Mouse (Mus musculus): ENCODE data around the gene Adamts15. TPM values are rescaled to one million over a fixed set of nuclear protein-coding genes. Genes with fewer than 3 reads are reported as not detected.

Gene Adamts15
- total RNA-seq, 2 experiments from 2014 or later, result 3.1 to 4.4 TPM

DNA sequence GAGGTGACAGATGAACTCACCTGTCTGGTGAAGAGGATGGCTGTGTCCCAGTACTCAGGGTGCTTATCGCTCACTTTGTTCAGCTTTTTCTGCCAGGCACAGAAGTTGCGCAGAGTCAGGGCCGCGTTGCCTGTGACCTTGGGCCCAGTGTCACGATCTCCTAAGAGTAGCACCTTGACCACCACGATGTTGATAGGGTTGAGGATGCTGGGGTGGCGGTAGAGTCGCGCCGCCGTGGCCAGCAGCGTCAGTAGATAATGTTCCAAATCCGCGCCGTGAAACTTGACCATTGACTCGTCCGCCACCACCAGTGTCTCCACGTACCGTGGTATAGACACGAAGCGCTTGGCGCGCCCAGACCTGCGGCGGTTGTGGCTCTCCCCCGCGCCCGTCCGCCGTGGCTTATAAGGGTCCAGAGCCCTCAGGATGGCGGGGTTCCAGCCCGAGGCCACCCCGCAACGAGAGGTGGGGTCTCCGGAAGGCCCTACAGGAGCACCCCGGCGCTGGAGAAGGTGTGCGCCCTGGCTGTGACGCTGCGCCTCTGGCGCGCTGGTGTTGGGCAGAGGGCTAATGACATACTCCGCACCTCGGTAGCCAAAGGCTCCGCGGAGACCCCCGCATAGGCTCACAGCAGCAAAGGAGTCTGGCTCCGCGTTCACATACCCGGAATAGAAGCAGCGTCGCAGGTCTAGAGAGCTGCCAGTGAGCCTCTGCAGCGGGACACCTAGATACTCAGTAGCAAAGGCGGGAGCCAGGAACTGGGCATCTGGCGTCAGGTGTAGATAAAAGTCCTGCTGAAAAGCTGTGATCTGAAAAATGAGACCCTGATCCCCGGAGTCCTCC is 770 bp downstream of the Adamts15 start:
- no peak for DNase-seq (ENCODE audit: low spot score in 2 of 2)

DNA sequence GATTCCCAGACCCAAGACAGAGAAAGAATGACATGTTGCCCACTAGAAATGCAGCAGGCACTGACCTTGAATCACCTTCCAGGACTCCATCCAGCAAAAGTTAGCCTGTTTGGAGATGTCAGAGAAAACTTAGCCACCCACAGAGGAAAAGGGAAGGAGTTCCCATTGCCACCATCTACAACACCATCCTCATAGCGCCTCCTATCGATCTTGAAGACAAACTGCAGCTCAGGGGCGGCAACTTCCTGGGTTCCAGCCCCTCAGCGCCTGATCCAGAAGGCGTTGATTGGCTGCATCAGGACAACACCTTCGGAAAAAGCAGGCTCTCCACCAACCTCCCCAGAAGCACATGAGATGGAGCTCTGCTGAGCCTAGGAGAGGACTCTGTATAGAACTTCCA is 1.5 kb downstream of the Adamts15 start:
- no peak for DNase-seq (ENCODE audit: low spot score in 2 of 2)

DNA sequence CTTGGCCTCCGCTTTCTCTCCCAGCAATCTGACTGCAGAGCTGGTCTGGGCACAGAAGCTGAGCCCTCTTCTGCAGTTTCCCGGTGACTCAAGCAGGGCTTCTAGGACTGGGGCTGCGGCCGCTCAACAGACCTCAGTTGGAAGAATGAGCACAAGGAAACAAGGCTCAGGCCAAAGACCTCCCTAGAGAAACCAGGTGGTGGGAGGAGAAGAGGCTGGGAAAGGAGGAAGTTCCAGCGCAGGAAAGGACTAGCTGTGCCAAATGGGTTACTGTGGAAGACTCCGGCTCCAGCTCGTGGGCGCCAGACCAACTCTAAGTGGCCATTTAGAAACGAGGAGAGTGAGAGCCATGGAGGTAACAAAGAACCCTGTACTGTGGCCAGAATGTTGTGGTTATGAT is 2.6 kb downstream of the Adamts15 start:
- no peak for DNase-seq (ENCODE audit: low spot score in 2 of 2)

DNA sequence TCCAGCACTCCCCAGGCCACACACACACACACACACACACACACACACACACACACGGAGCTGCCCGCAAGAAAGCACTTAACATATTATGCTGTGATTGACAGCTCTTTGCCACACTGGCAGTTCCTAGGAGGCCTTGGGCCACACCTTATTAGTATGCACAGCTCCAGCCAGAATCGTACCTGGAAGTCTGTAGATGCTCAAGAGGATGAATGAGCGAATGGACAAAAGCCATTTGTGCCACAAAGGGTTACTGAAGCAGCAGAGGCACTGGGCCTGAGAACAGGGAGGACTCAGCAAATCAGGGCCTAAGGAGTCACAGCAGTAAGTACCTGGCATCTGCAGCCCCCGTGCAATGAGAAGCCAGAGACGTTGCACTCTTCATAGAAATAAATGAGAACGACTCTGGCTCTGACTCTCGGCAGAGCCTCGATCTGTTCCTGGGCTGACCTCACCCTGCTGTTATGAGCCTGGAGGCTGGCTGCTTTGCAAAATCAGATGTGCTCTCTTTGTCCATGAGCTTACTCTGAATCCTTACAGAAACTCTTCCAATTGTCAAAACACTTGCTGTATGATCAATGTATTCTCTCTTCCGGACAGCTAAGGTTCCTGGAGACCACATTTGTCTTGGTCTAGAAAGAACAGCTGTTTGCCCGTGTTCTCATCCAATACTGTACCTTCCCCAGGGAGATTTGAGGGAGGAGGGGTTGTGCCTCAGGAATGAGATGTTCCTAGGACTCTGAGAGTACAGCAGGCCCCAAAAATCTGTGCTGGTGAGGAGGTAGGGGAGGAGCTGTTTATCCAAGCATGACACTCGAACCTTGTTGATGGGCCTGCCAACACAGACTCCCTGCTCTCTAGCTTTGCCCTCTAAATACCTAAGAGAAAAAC is 3.5 kb downstream of the Adamts15 start:
- no peak for DNase-seq (ENCODE audit: low spot score in 2 of 2)

DNA sequence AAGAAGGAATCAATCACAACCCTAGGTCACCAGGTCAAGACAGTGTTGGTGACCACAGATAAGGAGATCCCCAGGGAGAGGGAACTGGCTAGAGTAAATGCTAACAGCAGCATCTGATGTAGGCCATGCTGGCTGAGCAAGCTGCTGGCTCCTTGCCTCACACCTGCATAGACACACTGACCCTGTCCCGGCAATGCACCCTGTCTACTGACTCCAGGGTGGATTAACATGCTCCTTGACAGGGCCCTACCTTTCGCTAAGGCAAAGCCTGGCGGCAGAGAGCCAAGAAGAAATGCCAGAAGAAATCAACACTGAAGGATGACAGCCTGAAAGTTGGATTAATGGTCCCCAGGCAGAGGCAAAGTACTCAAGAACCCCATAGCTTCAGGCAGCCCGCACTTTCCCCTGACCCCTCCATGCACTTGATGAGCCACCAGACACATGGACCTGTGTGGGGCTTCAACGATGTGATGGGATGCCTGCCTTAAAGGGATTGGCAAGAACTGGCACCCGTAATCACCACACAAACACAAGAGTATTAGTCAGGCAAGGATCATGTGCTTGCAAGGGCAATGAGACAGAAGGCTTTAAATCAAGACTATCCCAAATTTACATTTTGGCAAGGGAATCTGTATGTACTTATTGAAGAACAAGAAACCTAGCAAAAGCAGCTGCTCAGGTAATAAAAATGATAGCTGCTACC is 5.8 kb downstream of the Adamts15 start:
- no peak for DNase-seq (ENCODE audit: low spot score in 2 of 2)

DNA sequence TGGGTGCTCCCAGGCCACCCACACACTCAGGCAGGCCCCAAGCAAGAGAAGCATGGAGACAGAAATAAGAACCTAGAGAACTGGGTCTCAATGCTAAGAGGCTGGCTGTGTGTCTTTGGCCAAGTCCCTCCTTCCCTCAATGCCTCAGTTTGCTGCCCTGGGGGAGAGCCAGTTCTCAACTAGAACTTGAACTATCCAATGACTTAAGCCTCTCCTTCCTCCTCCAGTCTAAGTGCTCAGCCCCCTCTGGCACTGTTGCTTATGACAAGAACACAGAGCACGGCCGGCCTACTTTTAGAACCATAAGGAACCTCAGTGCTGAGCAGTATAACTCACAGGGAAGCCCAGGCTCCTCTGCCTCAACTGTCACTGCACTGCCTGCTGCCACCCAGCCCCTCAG is 8.0 kb downstream of the Adamts15 start:
- DNase-seq (ENCODE audit: low spot score in 2 of 2), result no peak

DNA sequence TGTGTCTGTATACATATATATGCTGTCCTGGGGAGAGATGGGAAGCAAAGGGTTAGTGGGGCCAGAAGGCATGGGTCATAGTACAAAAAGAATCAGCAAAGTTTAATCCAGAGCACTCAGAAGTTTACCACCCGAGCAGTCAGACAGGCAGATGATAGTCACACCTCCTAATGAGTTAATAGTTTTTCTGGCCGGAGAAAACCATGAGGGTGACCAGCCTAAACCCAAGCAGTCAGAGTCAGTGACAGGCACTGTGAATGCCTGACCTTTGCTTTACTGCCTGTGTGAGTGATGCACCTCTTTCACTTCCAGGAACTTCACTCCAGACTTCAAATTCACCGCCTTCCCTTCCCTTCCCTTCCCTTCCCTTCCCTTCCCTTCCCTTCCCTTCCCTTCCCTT is 8.8 kb downstream of the Adamts15 start:
- no peak for DNase-seq (ENCODE audit: low spot score in 2 of 2)

DNA sequence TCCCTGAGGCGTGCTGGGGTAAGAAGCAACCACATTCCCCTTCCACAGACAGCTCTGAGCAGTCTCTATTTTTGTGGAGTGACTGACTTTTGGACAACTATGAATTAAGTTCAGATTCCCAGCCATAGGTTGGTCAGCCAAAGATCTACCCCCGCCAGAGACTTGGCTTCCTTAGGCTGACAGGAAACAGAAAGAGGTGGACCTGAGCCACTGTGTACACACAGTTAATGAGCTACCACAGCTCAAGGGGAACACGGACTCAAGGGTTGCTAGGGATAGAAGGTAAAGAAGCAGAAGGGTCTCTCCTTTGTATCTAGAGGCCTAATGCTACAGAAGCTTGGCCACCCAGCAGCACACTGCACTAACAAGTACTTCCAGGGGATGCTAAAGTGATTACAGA is 10.1 kb downstream of the Adamts15 start:
- DNase-seq (ENCODE audit: low spot score in 2 of 2), result no peak

DNA sequence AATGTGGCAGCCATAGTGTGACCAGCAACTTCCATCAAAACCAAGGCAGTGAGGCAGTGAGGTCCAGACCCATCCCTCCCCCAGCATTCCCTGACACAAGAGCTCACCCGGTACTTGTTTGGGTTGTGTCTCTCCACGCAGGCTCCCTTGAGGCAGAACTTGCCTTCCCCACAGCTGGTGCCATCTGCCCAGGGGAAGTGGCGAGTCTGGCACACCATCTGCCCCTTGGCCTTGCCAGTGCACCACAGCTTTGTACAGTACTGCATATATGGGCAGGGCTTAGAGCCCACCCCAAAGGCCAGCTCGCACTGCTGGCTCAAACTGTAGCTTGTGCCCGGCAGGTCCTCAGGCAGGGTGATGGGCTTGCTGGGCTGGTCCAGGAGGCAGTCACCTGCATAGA is 11.8 kb downstream of the Adamts15 start:
- no peak for DNase-seq (ENCODE audit: low spot score in 2 of 2)

DNA sequence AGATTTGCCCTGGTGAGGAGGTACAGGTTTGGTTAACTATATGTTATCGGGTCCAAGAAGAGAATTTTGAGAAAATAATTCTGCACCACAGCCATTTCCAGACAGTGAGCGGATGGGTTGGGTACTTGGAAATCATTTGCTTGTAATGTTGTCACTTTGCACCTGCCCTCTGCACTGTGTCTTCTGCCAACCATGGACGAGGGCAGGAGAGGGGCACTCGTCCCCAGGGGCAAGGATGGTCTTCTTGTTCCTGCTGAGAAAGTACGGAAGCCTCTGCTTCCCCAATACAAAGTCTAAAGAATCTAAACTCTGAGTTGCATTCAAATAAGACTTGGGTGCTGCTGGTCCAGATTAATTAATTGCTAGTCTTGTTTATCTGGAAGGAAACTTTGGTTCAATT is 13.3 kb downstream of the Adamts15 start:
- DNase-seq (ENCODE audit: low spot score in 2 of 2), result no peak

DNA sequence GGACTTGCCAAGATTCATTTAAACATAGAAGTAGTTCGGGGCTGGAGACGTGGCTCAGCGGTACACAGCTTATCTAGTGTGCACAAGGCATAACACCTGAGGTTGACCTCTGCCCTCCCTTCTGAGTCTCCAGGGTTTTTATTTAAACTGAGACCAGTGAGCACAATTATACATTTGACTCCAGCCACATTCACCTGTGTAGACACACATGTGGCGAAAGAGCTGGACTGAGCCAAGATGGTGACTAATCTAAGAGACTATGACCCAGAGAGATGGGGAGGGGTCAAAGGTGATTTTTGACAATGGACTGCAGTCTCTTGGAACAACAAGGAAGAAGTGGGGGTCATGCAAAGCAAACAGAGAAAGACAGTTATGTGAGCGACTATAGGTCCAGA is 14.0 kb downstream of the Adamts15 start:
- no peak for DNase-seq (ENCODE audit: low spot score in 2 of 2)

DNA sequence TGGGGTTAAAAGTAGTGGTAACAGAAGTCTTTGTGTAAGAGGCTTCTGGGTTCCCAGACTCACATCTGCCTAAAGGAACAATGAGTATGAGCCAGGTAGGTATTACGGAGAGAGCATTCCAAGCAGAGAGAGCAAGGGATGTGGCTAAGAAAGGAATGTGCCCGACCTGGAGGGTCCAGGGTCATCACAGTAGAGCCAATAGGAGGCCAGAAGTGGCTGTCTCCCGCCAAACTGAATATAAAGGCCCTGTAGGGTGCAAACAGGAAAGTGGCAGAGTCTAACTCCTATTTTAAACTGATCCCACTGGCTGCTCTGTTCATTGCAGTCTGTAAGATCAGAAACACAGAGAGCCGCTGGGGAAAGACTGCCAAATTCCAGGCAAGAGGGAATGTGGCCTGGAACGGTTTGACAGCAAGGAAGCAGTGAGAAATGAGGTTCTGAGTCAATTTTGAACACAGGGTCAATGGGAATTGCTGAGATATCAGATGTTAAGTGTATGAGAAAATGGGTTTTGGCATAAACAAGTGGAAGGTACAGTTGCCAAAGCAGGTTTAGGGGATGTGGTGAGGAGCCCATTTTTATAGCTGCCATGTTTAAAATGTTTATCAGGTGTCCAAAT is 14.5 kb downstream of the Adamts15 start:
- no peak for DNase-seq (ENCODE audit: low spot score in 2 of 2)

DNA sequence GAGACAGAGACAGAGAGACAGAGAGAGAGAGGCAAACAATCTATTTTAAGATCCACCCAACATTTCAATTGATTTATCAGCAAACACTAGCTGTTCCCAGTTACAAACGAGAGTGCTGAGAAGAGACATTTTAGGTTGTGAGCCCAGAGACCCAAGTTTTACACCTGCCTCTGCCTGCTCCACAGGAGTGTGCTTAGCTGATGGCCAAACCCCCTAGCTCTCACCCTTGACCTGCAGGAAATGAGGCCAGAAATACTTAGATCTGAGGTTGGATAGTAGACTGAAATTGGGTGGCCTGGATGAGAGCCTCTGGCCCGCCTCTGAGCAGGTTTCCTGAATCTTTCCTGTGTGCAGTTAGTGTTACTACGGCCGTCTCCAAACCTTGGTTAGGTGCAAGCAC is 15.8 kb downstream of the Adamts15 start:
- DNase-seq (ENCODE audit: low spot score in 2 of 2), result no peak

DNA sequence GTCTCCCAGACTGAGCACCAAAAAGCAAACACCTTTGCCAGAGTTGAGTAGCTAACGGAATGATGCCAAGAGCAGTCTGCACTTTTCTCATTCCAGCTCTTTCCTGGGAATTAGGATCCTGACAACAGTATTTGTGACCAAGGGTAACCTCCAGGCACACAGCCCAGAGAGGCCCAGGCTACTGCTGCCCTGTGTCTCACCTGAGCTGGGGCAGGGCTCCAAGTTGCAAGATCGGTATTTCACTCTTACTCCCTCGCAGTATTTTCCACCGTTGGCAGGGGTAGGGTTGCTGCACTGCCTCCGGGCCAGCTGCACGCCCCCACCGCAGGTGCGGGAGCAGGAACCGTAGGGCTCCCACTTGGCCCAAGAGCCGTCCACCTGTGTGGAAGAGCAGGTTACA is 16.4 kb downstream of the Adamts15 start:
- DNase-seq (ENCODE audit: low spot score in 2 of 2), result no peak

DNA sequence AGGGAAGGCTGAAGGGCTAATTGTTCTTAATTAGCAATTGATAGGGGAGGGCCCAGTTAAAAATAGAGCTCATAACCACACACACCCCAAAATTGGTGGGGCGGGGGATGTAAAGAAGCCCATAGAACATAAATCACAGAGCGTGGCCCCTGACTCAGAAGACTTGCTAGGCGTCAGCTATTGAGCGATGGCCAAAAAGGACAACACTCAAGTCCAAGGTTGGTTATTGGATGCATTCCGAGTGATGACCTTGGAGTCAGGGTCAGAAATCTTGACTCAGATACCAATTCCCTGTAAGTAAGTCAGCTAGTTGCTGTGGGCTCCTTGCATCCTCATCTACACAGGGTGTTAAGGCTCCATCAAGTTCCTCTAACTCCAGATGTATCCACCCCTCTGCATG is 19.0 kb downstream of the Adamts15 start:
- DNase-seq (ENCODE audit: low spot score in 2 of 2), result no peak

DNA sequence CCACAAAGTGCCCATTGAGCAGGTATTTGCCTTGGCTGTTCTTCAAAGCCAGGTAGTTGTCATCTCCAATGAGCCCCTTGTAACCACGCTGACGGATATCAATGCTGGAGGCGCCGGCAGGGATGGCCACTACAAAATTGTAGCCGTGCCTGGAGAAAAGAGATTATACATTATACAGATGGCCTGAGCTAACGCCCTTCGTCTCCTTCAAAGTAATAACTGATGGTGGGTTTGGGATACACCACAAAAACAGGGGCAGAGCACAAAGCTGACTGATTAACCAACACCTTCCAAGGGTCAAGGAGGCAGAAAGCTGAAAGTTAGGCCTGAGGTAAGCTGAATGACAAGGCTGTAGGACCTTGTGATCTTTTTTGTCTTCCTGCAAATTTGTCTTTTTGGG is 19.6 kb downstream of the Adamts15 start:
- no peak for DNase-seq (ENCODE audit: low spot score in 2 of 2)

DNA sequence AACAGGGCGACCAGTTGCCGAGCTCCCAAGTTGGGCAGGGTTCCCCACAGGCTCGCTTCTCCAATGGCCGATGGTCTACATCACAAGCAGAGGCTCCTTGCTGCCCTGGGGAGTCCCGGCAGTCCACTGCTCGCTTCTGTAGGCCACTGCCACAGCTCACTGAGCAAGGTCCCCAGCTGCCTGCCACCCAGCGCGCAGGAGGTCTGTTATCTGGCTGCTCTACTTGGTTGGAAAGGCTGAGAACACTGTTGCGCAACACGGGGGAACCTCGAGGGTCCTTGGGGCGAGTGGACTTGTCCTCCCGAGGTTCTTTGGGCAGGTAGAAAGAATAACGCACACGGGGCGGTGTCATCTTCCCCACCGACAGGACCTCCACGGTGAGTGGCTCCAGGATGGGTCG is 20.1 kb downstream of the Adamts15 start:
- no peak for DNase-seq (ENCODE audit: low spot score in 2 of 2)

DNA sequence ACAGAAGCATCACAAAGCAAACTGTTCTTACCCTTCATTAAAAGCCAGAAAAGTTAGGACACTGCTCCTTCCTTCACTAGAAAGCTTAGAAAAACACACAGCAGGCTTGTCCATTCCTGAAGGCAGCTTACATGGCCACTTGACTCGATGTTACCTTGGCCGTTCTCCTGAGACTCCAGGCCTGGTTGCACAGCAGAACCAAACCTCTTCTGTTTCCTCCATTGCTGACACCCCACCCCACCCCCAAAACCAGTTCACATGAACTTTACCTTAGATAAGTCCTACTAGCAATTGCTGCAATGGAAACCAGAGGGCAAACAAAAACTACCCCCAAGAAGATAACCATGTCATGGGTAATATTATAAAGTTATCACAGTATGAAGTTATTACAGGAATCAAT is 25.1 kb downstream of the Adamts15 start:
- DNase-seq (ENCODE audit: low spot score in 2 of 2), result no peak

DNA sequence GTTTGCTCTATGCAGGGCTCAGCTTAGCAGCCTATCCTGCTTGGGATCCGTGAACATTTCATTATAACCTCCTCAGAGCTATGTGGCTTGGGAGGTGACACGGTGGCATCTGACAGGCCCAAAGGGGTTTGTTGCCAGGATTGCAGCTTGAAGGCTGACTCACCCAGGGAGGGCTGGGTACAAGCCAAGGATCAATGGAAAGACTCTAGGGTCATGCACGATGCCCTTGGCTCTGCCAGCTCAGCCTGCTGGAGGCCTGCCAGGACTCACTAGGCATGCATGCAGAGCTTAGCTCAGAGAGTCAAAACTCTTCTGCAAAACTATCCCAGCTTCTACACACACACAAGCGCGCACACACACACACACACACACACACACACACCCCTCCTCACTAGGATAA is 25.5 kb downstream of the Adamts15 start:
- peak in 1 of 2 experiments; percentile 37 for DNase-seq (ENCODE audit: low spot score in 2 of 2)

DNA sequence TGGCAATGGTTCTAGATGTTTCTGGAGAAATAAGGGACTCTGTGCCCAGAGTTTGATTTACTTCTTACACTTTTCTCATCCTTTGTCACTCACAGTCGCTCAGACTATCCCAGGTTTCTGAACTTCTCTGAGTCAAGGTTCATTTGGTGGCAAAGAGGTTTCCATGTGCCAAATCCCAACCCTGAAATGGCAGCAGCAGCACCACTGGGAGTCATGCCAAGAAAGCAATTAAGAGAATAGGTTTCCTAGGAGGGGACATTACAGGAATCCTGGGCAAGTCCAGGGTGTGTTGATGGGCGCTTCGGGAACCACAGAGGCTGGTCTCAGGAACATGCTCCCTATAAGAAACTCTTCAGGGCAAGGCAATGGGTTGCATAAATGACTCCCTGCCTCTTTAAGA is 26.6 kb downstream of the Adamts15 start:
- no peak for DNase-seq (ENCODE audit: low spot score in 2 of 2)

DNA sequence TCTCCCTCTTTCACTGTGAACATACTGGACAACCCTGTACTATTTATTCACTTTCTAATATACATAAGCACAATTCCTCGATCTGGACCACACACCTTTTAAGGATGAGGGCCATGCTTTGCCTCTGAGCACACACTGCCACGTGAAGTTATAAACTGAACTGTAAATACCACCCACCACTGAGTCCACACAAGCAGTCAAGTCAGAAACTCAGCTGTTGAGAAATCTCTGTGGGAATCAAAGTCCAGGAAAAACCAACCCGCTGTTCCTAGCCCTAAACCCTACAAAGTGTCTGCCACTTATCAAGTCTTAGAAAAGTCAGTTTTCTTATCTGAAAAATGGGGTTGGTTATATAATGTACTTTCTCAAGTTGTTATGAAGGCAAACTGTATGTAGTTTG is 36.0 kb downstream of the Adamts15 start:
- DNase-seq (ENCODE audit: low spot score in 2 of 2), result no peak

Measured in layer of hippocampus, adult 18-20 months (tissue).